Mouse (Mus musculus) embryonic fibroblast, embryonic 13.5 days (primary cell): ENCODE data around the gene Eefsec.

Source experiments
- CTCF ChIP-seq: IDR thresholded peaks from 2 replicates; pipeline ENCODE4 v1.5.1; 2011; ENCODE audit warnings: mild to moderate bottlenecking, control low read depth, low read length, moderate library complexity, borderline replicate concordance; ENCODE audit not compliant: insufficient read depth
- POLR2A ChIP-seq: IDR thresholded peaks from 2 replicates; pipeline ENCODE4 v1.6.1; 2011; ENCODE audit warnings: low read depth, mild to moderate bottlenecking, control low read depth, low read length, moderate library complexity

GRCm38 (mm10) chr6:88480421-88480820 is 34.1 kb upstream of the Eefsec start:
- no peak for TF ChIP-seq CTCF
- TF ChIP-seq POLR2A, result no peak
